Mouse (Mus musculus): Measurements from ENCODE around the gene Dync1li1. TPM values are rescaled to one million over a fixed set of nuclear protein-coding genes. Genes with fewer than 3 reads are reported as not detected.

The Dync1li1 gene
- polyA plus RNA-seq, 1 experiment from 2014 or later = 52.2 TPM

DNA sequence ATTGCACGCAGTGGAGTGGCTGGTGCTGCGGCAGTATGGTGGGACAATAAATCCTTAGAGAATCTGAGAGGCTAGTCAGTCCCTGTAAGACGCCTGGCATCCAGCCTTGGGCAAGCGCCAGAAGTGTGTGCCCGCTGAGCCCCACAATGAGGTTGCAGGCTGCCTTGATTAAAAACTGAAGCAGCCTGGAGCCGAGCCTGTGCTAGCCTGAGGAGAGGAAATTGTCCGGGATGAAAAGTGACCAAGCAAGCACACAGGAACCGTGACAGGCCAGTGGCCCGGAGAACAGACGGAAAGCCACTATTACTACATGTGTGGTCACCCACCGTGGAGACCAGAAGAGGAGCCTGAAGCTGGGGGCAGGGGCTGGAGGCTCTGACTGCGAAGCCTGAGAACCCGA, 78.4 kb downstream of the Dync1li1 start:
- Histone ChIP-seq H3K4me1 (ENCODE audit: control insufficient read depth, insufficient read depth, low read length) (no peaks in the 10 kb centered on the region), H3K9me3 (ENCODE audit: control insufficient read depth, low read length) (0 out of 2 replicates have a peak, but pooled peaks cover 3% of the 10 kb centered on the region), H3K36me3 (ENCODE audit: control insufficient read depth, insufficient read depth, low read length) (peaks cover 4% of the 10 kb centered on the region), H3K9ac (ENCODE audit: low read depth, low read length) (no peak overlapping the region), H3K4me3 (ENCODE audit: low read length) (no peak overlapping the region), H3K27ac (ENCODE audit: low read length) (no peak overlapping the region), H3K4me2 (ENCODE audit: low read depth, low read length) (no peak overlapping the region), H3K27me3 (replicated peaks; ENCODE audit: control insufficient read depth, insufficient read depth, low read length) (no peaks in the 10 kb centered on the region)
- 0 out of 2 replicates have a peak, but pooled peaks have one; percentile 21 for ATAC-seq
- WGBS = 73% methylated on average over 13 of the region's 13 CpGs

DNA sequence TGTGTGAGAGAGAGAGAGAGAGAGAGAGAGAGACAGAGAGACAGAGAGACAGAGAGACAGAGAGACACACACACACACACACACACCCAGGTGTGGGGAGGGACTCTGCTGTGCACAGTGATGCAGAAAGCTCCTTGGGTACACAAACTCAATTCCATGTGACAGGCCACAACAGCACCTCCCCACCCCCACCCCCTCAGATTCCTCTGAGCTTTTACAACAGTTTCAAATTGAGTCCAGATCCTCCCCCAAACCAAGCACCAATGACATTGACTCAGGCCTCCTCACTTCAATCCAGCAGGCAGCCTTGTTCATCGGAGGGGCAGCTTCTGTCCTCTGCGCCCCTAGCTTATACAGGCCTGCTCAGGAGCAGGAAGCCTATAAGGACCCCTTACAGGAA, 78.9 kb downstream of the Dync1li1 start:
- no peak for ATAC-seq
- H3K27me3 ChIP-seq (replicated peaks; ENCODE audit: control insufficient read depth, insufficient read depth, low read length) = no peaks in the 10 kb centered on the region
- no peak overlapping the region for H3K9ac ChIP-seq (ENCODE audit: low read depth, low read length)
- no peaks in the 10 kb centered on the region for H3K4me1 ChIP-seq (ENCODE audit: control insufficient read depth, insufficient read depth, low read length)
- no peak overlapping the region for H3K27ac ChIP-seq (ENCODE audit: low read length)
- H3K4me3 ChIP-seq (ENCODE audit: low read length) = no peak overlapping the region
- H3K36me3 ChIP-seq (ENCODE audit: control insufficient read depth, insufficient read depth, low read length) = peaks cover 9% of the 10 kb centered on the region
- WGBS = 68% methylated on average over 2 of the region's 2 CpGs
- H3K9me3 ChIP-seq (ENCODE audit: control insufficient read depth, low read length) = 0 out of 2 replicates have a peak, but pooled peaks cover 6% of the 10 kb centered on the region
- H3K4me2 ChIP-seq (ENCODE audit: low read depth, low read length) = no peak overlapping the region

DNA sequence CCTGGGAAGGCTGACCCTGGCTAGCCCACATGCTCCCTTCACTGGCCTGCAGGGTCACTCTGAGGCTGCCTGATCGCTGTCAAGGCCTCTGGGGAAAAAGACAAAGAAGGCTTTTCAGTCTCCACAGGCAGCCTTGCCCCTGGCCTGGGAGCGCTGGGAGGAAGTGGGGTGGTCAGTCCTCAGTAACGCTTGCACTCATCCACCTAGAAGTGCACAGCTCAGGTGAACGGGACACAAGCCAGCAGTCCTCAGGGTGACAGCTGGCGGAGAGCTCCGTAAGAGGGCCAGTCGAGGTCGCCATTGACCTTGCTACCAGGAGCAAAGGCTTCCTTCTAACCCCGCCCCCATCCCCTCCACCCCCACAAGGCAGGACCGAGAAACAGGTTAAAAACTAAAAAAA, 79.5 kb downstream of the Dync1li1 start:
- WGBS = 63% methylated on average over 10 of the region's 10 CpGs
- Histone ChIP-seq H3K27me3 (replicated peaks; ENCODE audit: control insufficient read depth, insufficient read depth, low read length) (no peaks in the 10 kb centered on the region), H3K27ac (ENCODE audit: low read length) (no peak overlapping the region), H3K36me3 (ENCODE audit: control insufficient read depth, insufficient read depth, low read length) (peaks cover 10% of the 10 kb centered on the region), H3K9ac (ENCODE audit: low read depth, low read length) (no peak overlapping the region), H3K9me3 (ENCODE audit: control insufficient read depth, low read length) (0 out of 2 replicates have a peak, but pooled peaks cover 6% of the 10 kb centered on the region), H3K4me3 (ENCODE audit: low read length) (no peak overlapping the region), H3K4me1 (ENCODE audit: control insufficient read depth, insufficient read depth, low read length) (no peaks in the 10 kb centered on the region), H3K4me2 (ENCODE audit: low read depth, low read length) (no peak overlapping the region)
- ATAC-seq = no peak

DNA sequence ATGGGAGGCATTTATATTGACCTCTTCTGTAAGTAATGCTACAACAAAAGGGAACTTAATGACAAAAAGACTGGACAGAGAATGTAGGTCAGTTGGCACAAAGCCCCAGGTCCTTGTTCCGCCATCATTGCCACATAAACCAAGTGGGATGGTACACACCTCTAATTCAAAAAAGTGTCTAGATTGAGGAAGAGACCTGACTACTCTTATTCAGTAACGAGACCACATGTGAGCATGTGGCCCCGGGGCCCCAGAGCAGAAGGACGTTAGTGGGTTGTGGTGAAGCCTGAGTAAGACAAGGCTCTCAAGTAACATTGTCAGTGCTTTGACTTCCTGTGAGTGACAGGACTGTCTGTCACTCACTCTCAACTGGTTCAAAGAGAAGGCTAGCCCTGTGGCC, 81.6 kb downstream of the Dync1li1 start:
- peaks cover 2% of the 10 kb centered on the region; the same call in 1 of the 2 replicates for H3K4me1 ChIP-seq (ENCODE audit: control insufficient read depth, insufficient read depth, low read length)
- H3K4me3 ChIP-seq (ENCODE audit: low read length) = no peak overlapping the region
- 0 out of 2 replicates have a peak, but pooled peaks cover 6% of the 10 kb centered on the region for H3K9me3 ChIP-seq (ENCODE audit: control insufficient read depth, low read length)
- no peaks in the 10 kb centered on the region for H3K27me3 ChIP-seq (replicated peaks; ENCODE audit: control insufficient read depth, insufficient read depth, low read length)
- H3K4me2 ChIP-seq (ENCODE audit: low read depth, low read length) = no peak overlapping the region
- WGBS = 94% methylated on average over 4 of the region's 4 CpGs
- H3K27ac ChIP-seq (ENCODE audit: low read length) = no peak overlapping the region
- no peak overlapping the region for H3K9ac ChIP-seq (ENCODE audit: low read depth, low read length)
- peaks cover 10% of the 10 kb centered on the region for H3K36me3 ChIP-seq (ENCODE audit: control insufficient read depth, insufficient read depth, low read length)
- no peak for ATAC-seq

DNA sequence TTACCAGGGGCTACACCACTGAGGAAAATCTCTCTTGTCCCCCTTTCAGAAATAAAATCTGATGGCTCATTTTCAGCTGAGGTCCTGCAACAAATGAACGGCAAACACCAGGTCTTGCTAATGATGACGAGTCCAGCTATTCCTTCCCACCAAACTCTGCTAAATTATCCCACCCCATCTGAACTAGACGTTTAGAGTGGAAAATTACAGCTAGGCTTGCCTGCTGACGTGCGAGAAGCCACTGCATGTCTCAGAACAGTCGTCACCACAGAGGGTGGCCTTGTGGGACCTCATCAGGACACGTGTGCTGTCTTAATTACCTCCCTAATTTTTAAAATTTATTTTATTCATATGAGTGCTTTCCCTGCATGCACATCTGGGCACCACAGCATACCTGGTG, 83.0 kb downstream of the Dync1li1 start:
- 87% methylated on average over 7 of the region's 7 CpGs for WGBS

More for the DNA sequence above, 83.0 kb downstream of the Dync1li1 start:
- Histone ChIP-seq H3K9ac (ENCODE audit: low read depth, low read length) (no peak overlapping the region), H3K27ac (ENCODE audit: low read length) (no peak overlapping the region), H3K4me3 (ENCODE audit: low read length) (no peak overlapping the region), H3K9me3 (ENCODE audit: control insufficient read depth, low read length) (0 out of 2 replicates have a peak, but pooled peaks cover 6% of the 10 kb centered on the region), H3K4me1 (ENCODE audit: control insufficient read depth, insufficient read depth, low read length) (peaks cover 4% of the 10 kb centered on the region; the same call in 1 of the 2 replicates), H3K36me3 (ENCODE audit: control insufficient read depth, insufficient read depth, low read length) (peaks cover 7% of the 10 kb centered on the region), H3K27me3 (replicated peaks; ENCODE audit: control insufficient read depth, insufficient read depth, low read length) (no peaks in the 10 kb centered on the region), H3K4me2 (ENCODE audit: low read depth, low read length) (no peak overlapping the region)
- ATAC-seq = no peak

Other genes starting within 250 kb of the Dync1li1 start
- gene Ccr4, start 183.9 kb upstream of the Dync1li1 start, polyA plus RNA-seq (2015; fragmentation: Nextera tagmentation; extraction: Ambion mirVana) = 1.9 and 2.5 TPM in 2 replicates
- gene C130032M10Rik, start 173.1 kb upstream of the Dync1li1 start, polyA plus RNA-seq (2015; fragmentation: Nextera tagmentation; extraction: Ambion mirVana) = 0.32 TPM in 1 of 2 replicates, not detected in the other
- gene Trim71, start 124.4 kb upstream of the Dync1li1 start, polyA plus RNA-seq (2015; fragmentation: Nextera tagmentation; extraction: Ambion mirVana) = 3.8 and 4.0 TPM in 2 replicates
- gene Cnot10, start 48.6 kb upstream of the Dync1li1 start, polyA plus RNA-seq (2015; fragmentation: Nextera tagmentation; extraction: Ambion mirVana) = 49.3 and 50.0 TPM in 2 replicates
- gene Cmtm6, start 42.3 kb downstream of the Dync1li1 start, polyA plus RNA-seq (2015; fragmentation: Nextera tagmentation; extraction: Ambion mirVana) = 100 and 113 TPM in 2 replicates
- gene Cmtm7, start 93.1 kb downstream of the Dync1li1 start, polyA plus RNA-seq (2015; fragmentation: Nextera tagmentation; extraction: Ambion mirVana) = 82.5 and 86.6 TPM in 2 replicates
- 80.2 and 87.3 TPM in 2 replicates for gene Cmtm8, start 155.4 kb downstream of the Dync1li1 start, polyA plus RNA-seq (2015; fragmentation: Nextera tagmentation; extraction: Ambion mirVana)
- 25.4 and 27.4 TPM in 2 replicates for gene Gpd1l, start 245.2 kb downstream of the Dync1li1 start, polyA plus RNA-seq (2015; fragmentation: Nextera tagmentation; extraction: Ambion mirVana)

All from intestine, embryonic 16.5 days (tissue).